Mouse (Mus musculus) neural tube, embryonic 14.5 days (tissue): ENCODE measurements around the gene Nxn. TPM values are rescaled to one million over a fixed set of nuclear protein-coding genes. Genes with fewer than 3 reads are reported as not detected.
A peak's percentile ranks its signal among the peaks of the same experiment; 100 is the strongest.

Experiments used
- ATAC-seq: fragments of 200-750 bp; cut with Nextera tagmentation; 2 replicates; pipeline ENCODE4 v1.8.0; 2017; ENCODE audit warnings: low read depth, mild to moderate bottlenecking, moderate TSS enrichment, moderate library complexity
- H3K27ac ChIP-seq: fragments of 300-500 bp; sonication (generic); 2 replicates; pipeline ENCODE4 v1.5.1; 2014; ENCODE audit warnings: low read depth, mild to moderate bottlenecking, control low read depth, low read length, moderate library complexity, mixed read lengths
- H3K27me3 ChIP-seq: fragments of 300-500 bp; sonication (generic); 2 replicates; pipeline ENCODE4 v1.6.1; 2014; ENCODE audit warnings: low read length; ENCODE audit not compliant: control insufficient read depth, insufficient read depth
- H3K36me3 ChIP-seq: fragments of 300-500 bp; sonication (generic); 2 replicates; pipeline ENCODE4 v1.6.1; 2014; ENCODE audit warnings: low read length, mixed read lengths; ENCODE audit not compliant: control insufficient read depth, insufficient read depth
- H3K4me1 ChIP-seq: fragments of 300-500 bp; sonication (generic); 2 replicates; pipeline ENCODE4 v1.6.1; 2014; ENCODE audit warnings: low read length; ENCODE audit not compliant: control insufficient read depth, insufficient read depth
- H3K4me2 ChIP-seq: fragments of 300-500 bp; sonication (generic); 2 replicates; pipeline ENCODE4 v1.6.1; 2014; ENCODE audit warnings: mild to moderate bottlenecking, low read depth, low read length, control low read depth
- H3K4me3 ChIP-seq: fragments of 300-500 bp; sonication (generic); 2 replicates; pipeline ENCODE4 v1.5.1; 2014; ENCODE audit warnings: low read depth, low read length, control low read depth, mixed read lengths
- H3K9ac ChIP-seq: fragments of 300-500 bp; sonication (generic); replicated peaks from 2 replicates; pipeline ENCODE4 v1.6.1; 2014; ENCODE audit warnings: low read depth, mild to moderate bottlenecking, control low read depth, low read length, mixed read lengths
- H3K9me3 ChIP-seq: fragments of 300-500 bp; sonication (generic); 2 replicates; pipeline ENCODE4 v1.6.1; 2016; ENCODE audit warnings: low read length; ENCODE audit not compliant: control insufficient read depth
- WGBS: fragments of 180-500 bp; shearing (Covaris S2); extraction: QIAGEN DNeasy Blood & Tissue Kit; methylation state at CpG from one replicate; pipeline ENCODE4 v1.1.7; 2014; 5-methylcytosine and 5-hydroxymethylcytosine counted together
- polyA plus RNA-seq: library from polyadenylated mRNA; unstranded; fragments of >200 nt; fragmentation: Nextera tagmentation; extraction: Ambion mirVana; gene quantifications from 2 replicates; pipeline ENCODE4 v1.2.1, GENCODE M21; 2014

The Nxn gene
- polyA plus RNA-seq, 1 experiment from 2014 or later: 23.5 TPM

- H3K9me3 ChIP-seq: no peaks in the 10 kb centered on the region
- H3K36me3 ChIP-seq: no peaks in the 10 kb centered on the region
- no peaks in the 10 kb centered on the region for H3K27me3 ChIP-seq
- no peak overlapping the region for H3K27ac ChIP-seq
- no peak overlapping the region for H3K9ac ChIP-seq
- no peak overlapping the region for H3K4me3 ChIP-seq
- peaks cover 20% of the 10 kb centered on the region for H3K4me1 ChIP-seq
- ATAC-seq: no peak
- 84% methylated on average over 3 of the region's 3 CpGs for WGBS
- no peak overlapping the region for H3K4me2 ChIP-seq
Observed at GRCm38 (mm10) chr11:76376425-76376824, 22.5 kb downstream of the Nxn start.

- Histone ChIP-seq H3K9me3 (no peaks in the 10 kb centered on the region), H3K27me3 (no peaks in the 10 kb centered on the region), H3K4me1 (peaks cover 25% of the 10 kb centered on the region), H3K36me3 (no peaks in the 10 kb centered on the region), H3K9ac (0 out of 2 replicates have a peak overlapping the region, but pooled peaks have one; percentile 25), H3K4me2 (no peak overlapping the region), H3K27ac (peak overlapping the region; percentile 49), H3K4me3 (no peak overlapping the region)
- ATAC-seq: no peak; the same call in 1 of the 2 replicates
- WGBS: 53% methylated on average over 17 of the region's 17 CpGs
Observed at GRCm38 (mm10) chr11:76374491-76375185, 24.3 kb downstream of the Nxn start.

GRCm38 (mm10) chr11:76372534-76372933 lies 26.4 kb downstream of the Nxn start:
- no peak overlapping the region for H3K4me3 ChIP-seq
- H3K9me3 ChIP-seq: no peaks in the 10 kb centered on the region
- no peaks in the 10 kb centered on the region for H3K36me3 ChIP-seq
- H3K27me3 ChIP-seq: no peaks in the 10 kb centered on the region
- H3K4me1 ChIP-seq: peaks cover 23% of the 10 kb centered on the region
- H3K4me2 ChIP-seq: no peak overlapping the region
- ATAC-seq: no peak
- no peak overlapping the region; the same call in 1 of the 2 replicates for H3K27ac ChIP-seq
- WGBS: 47% methylated on average over 6 of the region's 6 CpGs
- no peak overlapping the region; the same call in 1 of the 2 replicates for H3K9ac ChIP-seq

GRCm38 (mm10) chr11:76372120-76372519 lies 26.8 kb downstream of the Nxn start:
- Histone ChIP-seq H3K9me3 (no peaks in the 10 kb centered on the region), H3K4me1 (peaks cover 21% of the 10 kb centered on the region), H3K9ac (no peak overlapping the region; the same call in 1 of the 2 replicates), H3K4me3 (no peak overlapping the region), H3K27me3 (no peaks in the 10 kb centered on the region), H3K4me2 (no peak overlapping the region), H3K36me3 (no peaks in the 10 kb centered on the region), H3K27ac (no peak overlapping the region; the same call in 1 of the 2 replicates)
- 54% methylated on average over 2 of the region's 2 CpGs for WGBS
- peak; percentile 54 for ATAC-seq

- no peak overlapping the region for H3K9ac ChIP-seq
- H3K4me2 ChIP-seq: no peak overlapping the region
- H3K27ac ChIP-seq: no peak overlapping the region
- peaks cover 21% of the 10 kb centered on the region for H3K4me1 ChIP-seq
- H3K9me3 ChIP-seq: no peaks in the 10 kb centered on the region
- ATAC-seq: no peak
- no peaks in the 10 kb centered on the region for H3K27me3 ChIP-seq
- no peaks in the 10 kb centered on the region for H3K36me3 ChIP-seq
- H3K4me3 ChIP-seq: no peak overlapping the region
Observed at GRCm38 (mm10) chr11:76370491-76370890, 28.4 kb downstream of the Nxn start.

GRCm38 (mm10) chr11:76366720-76367119 lies 32.2 kb downstream of the Nxn start:
- no peak overlapping the region for H3K9ac ChIP-seq
- H3K36me3 ChIP-seq: no peaks in the 10 kb centered on the region
- no peaks in the 10 kb centered on the region for H3K27me3 ChIP-seq
- WGBS: 90% methylated on average over 15 of the region's 15 CpGs
- no peak overlapping the region for H3K27ac ChIP-seq
- peaks cover 19% of the 10 kb centered on the region; the same call in 1 of the 2 replicates for H3K4me1 ChIP-seq
- no peak overlapping the region for H3K4me3 ChIP-seq
- no peak overlapping the region for H3K4me2 ChIP-seq
- no peak for ATAC-seq
- H3K9me3 ChIP-seq: no peaks in the 10 kb centered on the region

GRCm38 (mm10) chr11:76364038-76364437 lies 34.9 kb downstream of the Nxn start:
- Histone ChIP-seq H3K4me2 (no peak overlapping the region), H3K9ac (no peak overlapping the region)
- no peak for ATAC-seq

GRCm38 (mm10) chr11:76363636-76364035 lies 35.3 kb downstream of the Nxn start:
- H3K9me3 ChIP-seq: no peaks in the 10 kb centered on the region
- no peaks in the 10 kb centered on the region for H3K36me3 ChIP-seq
- 8% methylated on average over 9 of the region's 9 CpGs for WGBS
- H3K27me3 ChIP-seq: no peaks in the 10 kb centered on the region
- no peak overlapping the region for H3K4me2 ChIP-seq
- no peak for ATAC-seq
- peaks cover 20% of the 10 kb centered on the region; the same call in 1 of the 2 replicates for H3K4me1 ChIP-seq
- H3K27ac ChIP-seq: peak overlapping the region; percentile 56
- H3K9ac ChIP-seq: no peak overlapping the region
- no peak overlapping the region for H3K4me3 ChIP-seq

More at GRCm38 (mm10) chr11:76364038-76364437, 34.9 kb downstream of the Nxn start:
- Histone ChIP-seq H3K4me1 (peaks cover 17% of the 10 kb centered on the region; the same call in 1 of the 2 replicates), H3K27me3 (no peaks in the 10 kb centered on the region), H3K4me3 (no peak overlapping the region), H3K9me3 (no peaks in the 10 kb centered on the region), H3K36me3 (no peaks in the 10 kb centered on the region), H3K27ac (peak overlapping the region; percentile 56)
- 46% methylated on average over 5 of the region's 5 CpGs for WGBS

- Histone ChIP-seq H3K4me2 (no peak overlapping the region), H3K9ac (no peak overlapping the region), H3K36me3 (no peaks in the 10 kb centered on the region), H3K27me3 (no peaks in the 10 kb centered on the region), H3K27ac (0 out of 2 replicates have a peak overlapping the region, but pooled peaks have one; percentile 31), H3K4me1 (peaks cover 24% of the 10 kb centered on the region), H3K4me3 (no peak overlapping the region), H3K9me3 (no peaks in the 10 kb centered on the region)
- 3% methylated on average over 6 of the region's 6 CpGs for WGBS
- ATAC-seq: peak; percentile 70
Observed at GRCm38 (mm10) chr11:76363178-76363577, 35.8 kb downstream of the Nxn start.
